Mouse (Mus musculus) embryo, embryonic 10.5 days (tissue): ENCODE results near the gene Foxd4.

Experiments used
- DNase-seq: peaks from one replicate; pipeline ENCODE4 v3.0.0-alpha.2; 2015; ENCODE audit warnings: low spot score

The Foxd4 gene

GRCm38 (mm10) chr19:24900581-24901220, at the start of gene Foxd4:
Foxd4 (minus strand) TSS chr19:24901197.
- DNase-seq: peak; percentile 34

GRCm38 (mm10) chr19:24945521-24946262, 44.7 kb upstream of the Foxd4 start:
- peak; percentile 27 for DNase-seq

GRCm38 (mm10) chr19:24937084-24937483, 36.1 kb upstream of the Foxd4 start:
- peak; percentile 32 for DNase-seq

- DNase-seq: no peak
These were observed 28.0 kb upstream of the Foxd4 start for GRCm38 (mm10) chr19:24929041-24929440.

GRCm38 (mm10) chr19:24920866-24921265, 19.9 kb upstream of the Foxd4 start:
- no peak for DNase-seq

GRCm38 (mm10) chr19:24908385-24909155, 7.6 kb upstream of the Foxd4 start:
- DNase-seq: no peak

GRCm38 (mm10) chr19:24907655-24908054, 6.7 kb upstream of the Foxd4 start:
- no peak for DNase-seq

GRCm38 (mm10) chr19:24902821-24903220, 1.8 kb upstream of the Foxd4 start:
- DNase-seq: no peak

GRCm38 (mm10) chr19:24902256-24902655, 1.3 kb upstream of the Foxd4 start:
- no peak for DNase-seq

GRCm38 (mm10) chr19:24901666-24902065, 669 bp upstream of the Foxd4 start:
- peak; percentile 17 for DNase-seq

GRCm38 (mm10) chr19:24899578-24900544, 1.1 kb downstream of the Foxd4 start:
- peak; percentile 54 for DNase-seq

GRCm38 (mm10) chr19:24898737-24899577, 2.0 kb downstream of the Foxd4 start:
- DNase-seq: peak; percentile 58

- peak; percentile 62 for DNase-seq
These were observed 2.9 kb downstream of the Foxd4 start for GRCm38 (mm10) chr19:24897896-24898736.

- DNase-seq: peak; percentile 43
These were observed 3.7 kb downstream of the Foxd4 start for GRCm38 (mm10) chr19:24897006-24897895.

- DNase-seq: peak; percentile 8
These were observed 4.5 kb downstream of the Foxd4 start for GRCm38 (mm10) chr19:24896536-24896935.

GRCm38 (mm10) chr19:24886888-24887287, 14.1 kb downstream of the Foxd4 start:
- DNase-seq: no peak

- DNase-seq: peak; percentile 89
These were observed 15.5 kb downstream of the Foxd4 start for GRCm38 (mm10) chr19:24885504-24885903.

GRCm38 (mm10) chr19:24881237-24881636, 19.8 kb downstream of the Foxd4 start:
- DNase-seq: no peak
